Mouse (Mus musculus): Measurements from ENCODE around the gene Ccdc85c. TPM values are rescaled to one million over a fixed set of nuclear protein-coding genes. Genes with fewer than 3 reads are reported as not detected.

The Ccdc85c gene
- 6.6 TPM for polyA plus RNA-seq (2012; fragmentation: generic; extraction: Trizol)

DNA sequence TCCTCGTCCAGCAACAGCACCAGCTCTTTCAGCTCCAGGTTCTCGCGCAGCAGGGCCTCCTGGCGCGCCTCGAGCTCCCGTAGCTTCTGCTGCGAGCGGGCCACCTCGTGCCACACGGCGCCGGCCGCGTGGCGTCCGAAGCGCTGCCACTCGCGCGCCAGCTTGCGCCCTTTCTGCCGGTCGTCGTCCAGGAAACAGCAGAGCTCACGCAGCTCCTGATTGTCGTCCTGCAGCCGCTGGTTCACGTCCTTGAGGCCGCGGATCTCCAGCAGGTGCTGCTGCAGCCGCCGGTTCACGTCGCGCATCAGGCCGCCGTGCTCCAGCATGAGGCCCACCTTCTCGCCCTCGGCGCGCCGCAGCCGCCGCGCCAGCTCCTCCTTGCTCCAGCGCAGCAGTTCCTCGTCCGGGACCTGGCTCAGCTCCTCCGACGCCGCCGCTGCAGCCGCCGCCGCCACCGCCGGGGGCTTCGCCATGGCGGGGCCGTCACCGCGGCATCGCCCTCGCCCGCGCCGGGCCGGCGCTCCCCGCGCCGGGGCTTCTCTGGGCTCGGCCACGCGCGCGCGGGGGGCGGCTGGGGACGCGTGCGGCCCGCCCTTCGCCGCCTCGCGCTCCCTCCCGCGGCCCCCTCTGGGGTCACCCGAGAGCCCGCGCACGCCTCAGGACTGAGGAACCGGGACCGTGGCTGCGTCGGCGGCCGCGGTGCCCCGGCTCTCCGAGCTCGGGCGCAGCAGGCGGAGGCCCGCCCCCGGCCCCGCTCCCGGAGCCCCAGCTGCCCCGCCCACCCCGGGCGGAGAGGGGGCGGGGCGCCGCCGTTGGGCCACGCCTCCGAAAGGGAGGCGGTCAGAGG, at the start of gene Ccdc85c:
TSS of gene Ccdc85c (minus strand) at position 765 of the 847 bp plus-strand sequence.
- peak within 1 kb of the TSS; percentile 87 for H3K4me2 ChIP-seq (ENCODE audit: low read depth)
- TF ChIP-seq POLR2AphosphoS2 (IDR thresholded peaks at IDR 0.05; ENCODE audit: insufficient read length, low read depth) (no peak), TCF3 (IDR thresholded peaks at IDR 0.05; ENCODE audit: insufficient read length, low read depth) (no peak), MYOD1 (IDR thresholded peaks at IDR 0.05; ENCODE audit: control insufficient read depth in 1 of 3, insufficient read length in 2 of 3, low read depth in 2 of 3) (peak in 1 of 3 experiments; percentile 27), SRF (IDR thresholded peaks at IDR 0.05; ENCODE audit: control insufficient read depth, insufficient read length, low read depth) (no peak), TCF12 (IDR thresholded peaks at IDR 0.05; ENCODE audit: insufficient read depth, poor library complexity, severe bottlenecking) (no peak), CEBPB (IDR thresholded peaks at IDR 0.05; ENCODE audit: insufficient read depth, poor library complexity, severe bottlenecking) (no peak), REST (IDR thresholded peaks at IDR 0.05; ENCODE audit: insufficient read depth, insufficient read length) (no peak), MAX (IDR thresholded peaks at IDR 0.05; ENCODE audit: low read depth) (no peak), USF1 (IDR thresholded peaks at IDR 0.05; ENCODE audit: low read depth) (no peak), POLR2A (IDR thresholded peaks at IDR 0.05; ENCODE audit: insufficient read length, low read depth) (peak; percentile 47), MYOG (IDR thresholded peaks at IDR 0.05; ENCODE audit: control insufficient read depth in 1 of 3, insufficient read depth in 1 of 3, insufficient read length in 2 of 3, low read depth in 2 of 3) (peak in 1 of 3 experiments; percentile 23), E2F4 (IDR thresholded peaks at IDR 0.05; ENCODE audit: insufficient read depth) (no peak)
- H3ac ChIP-seq (ENCODE audit: control insufficient read depth, insufficient read length), result peak within 1 kb of the TSS; percentile 38
- H3K4me3 ChIP-seq, result peak within 1 kb of the TSS; percentile 52
- no peaks in the 10 kb centered on the region for H3K79me2 ChIP-seq (ENCODE audit: control insufficient read depth, insufficient read depth)
- H3K36me3 ChIP-seq (ENCODE audit: control insufficient read depth, insufficient read depth), result no peaks in the 10 kb centered on the region
- no peaks in the 10 kb centered on the region for H3K27me3 ChIP-seq (ENCODE audit: control insufficient read depth, insufficient read depth, insufficient read length)

DNA sequence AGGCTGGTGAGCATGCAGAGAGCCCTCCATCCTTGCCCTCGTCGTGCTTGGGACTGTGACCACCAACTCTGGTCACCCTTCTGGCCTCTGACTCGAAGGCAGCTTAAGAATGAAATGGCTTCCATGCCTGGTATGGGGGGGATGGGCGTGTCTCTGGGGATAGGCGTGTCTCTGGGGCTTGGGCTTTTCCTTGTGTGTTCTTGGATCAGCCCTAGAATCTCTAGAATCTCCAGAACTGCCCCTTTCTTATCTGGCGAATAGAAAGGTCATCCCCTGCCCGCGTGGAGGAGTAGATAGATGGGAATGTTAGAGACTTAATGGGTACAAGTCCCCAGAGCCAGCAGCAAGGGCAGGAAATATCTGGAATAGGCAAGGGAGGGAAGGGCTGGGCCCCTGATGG, 44.9 kb upstream of the Ccdc85c start:
- H3K4me3 ChIP-seq, result no peak overlapping the region
- H3K27me3 ChIP-seq (ENCODE audit: control insufficient read depth, insufficient read depth, insufficient read length), result no peaks in the 10 kb centered on the region
- no peak overlapping the region for H3K4me2 ChIP-seq (ENCODE audit: low read depth)
- no peaks in the 10 kb centered on the region for H3K79me2 ChIP-seq (ENCODE audit: control insufficient read depth, insufficient read depth)
- H3K36me3 ChIP-seq (ENCODE audit: control insufficient read depth, insufficient read depth), result peaks cover 4% of the 10 kb centered on the region
- TF ChIP-seq SRF (IDR thresholded peaks at IDR 0.05; ENCODE audit: control insufficient read depth, insufficient read length, low read depth), result no peak
- TF ChIP-seq REST (IDR thresholded peaks at IDR 0.05; ENCODE audit: insufficient read depth, insufficient read length), result no peak
- no peak for TF ChIP-seq TCF12 (IDR thresholded peaks at IDR 0.05; ENCODE audit: insufficient read depth, poor library complexity, severe bottlenecking)
- no peak for TF ChIP-seq CEBPB (IDR thresholded peaks at IDR 0.05; ENCODE audit: insufficient read depth, poor library complexity, severe bottlenecking)
- no peak for TF ChIP-seq MAX (IDR thresholded peaks at IDR 0.05; ENCODE audit: low read depth)
- no peak overlapping the region for H3ac ChIP-seq (ENCODE audit: control insufficient read depth, insufficient read length)

DNA sequence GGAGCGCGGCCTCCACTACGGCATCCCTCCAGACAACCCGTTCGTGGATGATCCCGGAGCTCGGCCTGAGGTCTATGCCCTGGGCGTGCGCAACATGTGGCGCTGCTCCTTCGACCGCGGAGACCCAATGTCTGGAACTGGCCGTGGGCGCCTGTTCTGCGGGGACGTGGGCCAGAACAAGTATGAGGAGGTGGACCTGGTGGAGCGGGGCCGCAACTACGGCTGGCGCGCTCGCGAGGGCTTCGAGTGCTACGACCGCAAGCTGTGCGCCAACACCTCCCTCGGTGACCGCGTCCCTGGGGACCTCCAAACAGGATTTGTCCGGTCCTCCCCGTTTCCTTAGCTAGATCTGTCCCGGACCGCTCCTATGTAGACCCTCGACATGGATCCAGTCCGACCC, 43.3 kb upstream of the Ccdc85c start:
- Histone ChIP-seq H3K4me3 (no peak overlapping the region), H3K36me3 (ENCODE audit: control insufficient read depth, insufficient read depth) (peaks cover under 1% of the 10 kb centered on the region), H3ac (ENCODE audit: control insufficient read depth, insufficient read length) (no peak overlapping the region), H3K4me2 (ENCODE audit: low read depth) (no peak overlapping the region), H3K27me3 (ENCODE audit: control insufficient read depth, insufficient read depth, insufficient read length) (no peaks in the 10 kb centered on the region), H3K79me2 (ENCODE audit: control insufficient read depth, insufficient read depth) (no peaks in the 10 kb centered on the region)
- TF ChIP-seq MYOG (IDR thresholded peaks at IDR 0.05; ENCODE audit: control insufficient read depth in 1 of 3, insufficient read depth in 1 of 3, insufficient read length in 2 of 3, low read depth in 2 of 3), result no peak

DNA sequence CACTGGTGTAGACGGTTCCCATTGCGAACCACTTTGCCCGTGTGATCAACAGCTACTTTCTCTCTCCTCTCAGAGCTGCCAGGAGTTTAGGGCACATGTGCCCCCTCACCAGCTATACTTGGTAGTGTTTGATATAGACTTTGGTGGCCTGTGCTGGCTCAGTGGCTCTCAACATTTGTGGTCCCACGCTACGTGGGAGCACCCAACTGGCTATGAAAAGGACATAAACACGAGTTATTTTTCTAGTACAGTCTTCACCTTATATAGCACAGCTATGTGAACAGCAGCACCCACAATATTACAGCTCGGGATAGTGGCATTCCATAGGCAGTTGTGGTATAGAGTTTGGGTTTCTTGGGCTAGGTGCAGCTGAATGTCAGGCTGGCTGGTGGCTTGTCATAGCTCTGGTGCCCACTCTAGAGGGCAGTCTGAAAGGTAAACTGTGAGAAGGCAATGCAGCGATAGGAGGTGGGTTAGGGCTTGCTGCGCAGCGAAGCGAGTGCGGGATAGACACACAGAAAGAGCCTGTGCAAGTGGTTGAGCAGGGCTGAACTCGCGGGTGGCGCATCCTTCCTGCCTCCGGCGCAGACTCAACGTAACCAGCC, 42.7 kb upstream of the Ccdc85c start:
- Histone ChIP-seq H3K36me3 (ENCODE audit: control insufficient read depth, insufficient read depth) (peaks cover 6% of the 10 kb centered on the region), H3K79me2 (ENCODE audit: control insufficient read depth, insufficient read depth) (no peaks in the 10 kb centered on the region), H3ac (ENCODE audit: control insufficient read depth, insufficient read length) (no peak overlapping the region), H3K4me3 (no peak overlapping the region), H3K27me3 (ENCODE audit: control insufficient read depth, insufficient read depth, insufficient read length) (no peaks in the 10 kb centered on the region), H3K4me2 (ENCODE audit: low read depth) (no peak overlapping the region)
- TF ChIP-seq TCF3 (IDR thresholded peaks at IDR 0.05; ENCODE audit: insufficient read length, low read depth) (no peak), USF1 (IDR thresholded peaks at IDR 0.05; ENCODE audit: low read depth) (no peak), POLR2AphosphoS2 (IDR thresholded peaks at IDR 0.05; ENCODE audit: insufficient read length, low read depth) (no peak), MYOD1 (IDR thresholded peaks at IDR 0.05; ENCODE audit: control insufficient read depth in 1 of 3, insufficient read length in 2 of 3, low read depth in 2 of 3) (no peak)

DNA sequence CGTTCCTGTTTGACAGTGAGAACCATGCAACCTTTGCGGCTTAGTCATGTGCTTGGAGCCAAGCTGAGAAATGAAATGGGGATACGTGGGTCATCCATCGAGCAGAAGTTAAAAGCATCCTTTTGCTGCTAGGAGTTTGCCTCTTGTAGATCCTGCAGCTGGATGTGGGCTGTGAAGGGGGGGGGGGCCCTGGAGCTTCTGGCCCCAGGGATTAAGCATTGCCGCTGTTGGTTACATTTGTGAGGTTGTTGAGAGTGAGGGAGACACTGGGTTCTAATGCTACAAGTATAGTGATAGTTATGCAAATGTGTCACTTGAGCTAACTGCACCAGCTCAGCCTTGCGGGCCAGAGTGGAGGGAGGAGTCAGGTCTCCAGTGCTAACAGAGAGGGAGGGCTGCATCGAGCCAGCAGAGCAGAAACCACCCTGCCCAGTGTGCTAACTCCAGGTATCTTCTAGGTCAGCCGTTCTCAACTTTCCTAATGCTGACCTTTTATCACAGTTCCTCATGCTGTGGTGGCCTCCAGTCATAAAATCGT, 42.0 kb upstream of the Ccdc85c start:
- Histone ChIP-seq H3K27me3 (ENCODE audit: control insufficient read depth, insufficient read depth, insufficient read length) (no peaks in the 10 kb centered on the region), H3K4me2 (ENCODE audit: low read depth) (no peak overlapping the region), H3K36me3 (ENCODE audit: control insufficient read depth, insufficient read depth) (peaks cover 8% of the 10 kb centered on the region), H3K4me3 (no peak overlapping the region), H3ac (ENCODE audit: control insufficient read depth, insufficient read length) (no peak overlapping the region), H3K79me2 (ENCODE audit: control insufficient read depth, insufficient read depth) (no peaks in the 10 kb centered on the region)
- TF ChIP-seq MYOD1 (IDR thresholded peaks at IDR 0.05; ENCODE audit: control insufficient read depth in 1 of 3, insufficient read length in 2 of 3, low read depth in 2 of 3) (no peak), SRF (IDR thresholded peaks at IDR 0.05; ENCODE audit: control insufficient read depth, insufficient read length, low read depth) (no peak), MAX (IDR thresholded peaks at IDR 0.05; ENCODE audit: low read depth) (no peak), MYOG (IDR thresholded peaks at IDR 0.05; ENCODE audit: control insufficient read depth in 1 of 3, insufficient read depth in 1 of 3, insufficient read length in 2 of 3, low read depth in 2 of 3) (no peak), E2F4 (IDR thresholded peaks at IDR 0.05; ENCODE audit: insufficient read depth) (no peak), TCF3 (IDR thresholded peaks at IDR 0.05; ENCODE audit: insufficient read length, low read depth) (no peak), REST (IDR thresholded peaks at IDR 0.05; ENCODE audit: insufficient read depth, insufficient read length) (no peak), POLR2AphosphoS2 (IDR thresholded peaks at IDR 0.05; ENCODE audit: insufficient read length, low read depth) (no peak), POLR2A (IDR thresholded peaks at IDR 0.05; ENCODE audit: insufficient read length, low read depth) (no peak), CEBPB (IDR thresholded peaks at IDR 0.05; ENCODE audit: insufficient read depth, poor library complexity, severe bottlenecking) (no peak), USF1 (IDR thresholded peaks at IDR 0.05; ENCODE audit: low read depth) (no peak), TCF12 (IDR thresholded peaks at IDR 0.05; ENCODE audit: insufficient read depth, poor library complexity, severe bottlenecking) (no peak)

All from myocyte (in vitro differentiated cells).